9 mouse cellular contexts compared by ENCODE assay signal in the genomic region with DNA sequence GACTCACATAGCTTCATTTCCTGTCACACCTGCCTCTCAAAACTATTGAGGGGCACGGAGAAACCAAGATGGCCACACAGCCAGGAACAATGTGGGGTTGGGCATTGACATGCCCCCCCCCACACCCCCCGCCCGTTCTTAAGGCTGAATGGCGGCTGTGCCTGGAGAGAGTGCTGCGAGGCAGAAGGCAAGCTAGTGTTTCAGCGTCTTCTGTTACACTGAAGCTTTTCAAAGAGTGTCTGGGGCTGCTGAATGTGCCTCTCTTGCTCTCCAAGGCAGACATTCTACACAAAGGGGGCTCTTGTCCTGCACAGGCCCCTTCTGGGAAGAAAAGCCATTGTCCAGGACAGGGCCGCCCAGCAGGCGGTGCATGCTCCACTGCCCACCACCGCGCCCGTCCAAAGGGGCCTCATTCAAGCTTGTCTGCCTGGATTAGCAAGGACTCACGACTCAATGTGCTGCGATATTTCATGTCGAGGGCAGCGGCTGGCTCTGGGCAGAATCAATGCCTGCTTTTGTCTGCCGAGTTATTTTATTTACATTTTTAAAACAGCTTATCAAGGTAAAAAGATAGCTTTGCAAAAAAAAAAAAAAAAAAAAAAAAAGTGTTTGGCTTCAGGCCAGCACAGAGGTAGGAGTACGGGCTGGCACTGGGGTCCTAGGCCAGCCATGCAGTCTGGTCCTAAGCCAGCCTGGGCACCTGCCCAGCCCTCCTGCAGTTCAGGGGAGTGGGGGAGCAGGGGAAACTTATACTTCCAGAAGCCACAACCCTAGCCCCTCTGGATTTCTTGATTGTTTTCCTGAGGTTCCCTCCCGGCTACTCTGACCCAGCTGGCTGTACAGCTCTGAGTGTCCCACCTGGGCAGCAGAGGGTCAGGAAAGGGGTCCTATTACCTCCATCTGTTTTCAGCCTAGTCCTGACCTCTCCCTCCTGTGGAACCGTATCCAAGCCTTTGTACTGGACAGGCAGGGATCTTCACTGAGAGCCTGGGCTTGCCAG. TPM values are rescaled to one million over a fixed set of nuclear protein-coding genes. Genes with fewer than 3 reads are reported as not detected.
DNase-seq lines count a peak whose midpoint lies in the region; ATAC-seq and TF ChIP-seq lines count a peak whose summit lies in the region.
"Had no signal": no experiment of that assay in that cellular context is flagged by ENCODE, and none has a peak within 500 bp of the region (broad histone marks: within the 10 kb centered on the region; RNA-seq: fewer than 3 reads in every experiment).

No protein-coding gene starts in this region.

- H3K9me3 ChIP-seq in heart, embryonic 16.5 days (replicated peaks; ENCODE audit: control insufficient read depth, low read length), result no peaks in the 10 kb centered on the region
- H3K9me3 ChIP-seq in hindbrain, embryonic 10.5 days, result no peaks in the 10 kb centered on the region
- H3K9me3 ChIP-seq in liver, postnatal 0 days (ENCODE audit: low read length), result no peaks in the 10 kb centered on the region
- H3K9me3 ChIP-seq: G1E had no signal

- no peak for ATAC-seq in heart, embryonic 16.5 days (replicated peaks; ENCODE audit: extremely low read depth, insufficient read depth, low FRiP score)
- 0 out of 2 replicates have a peak, but pooled peaks have one; percentile 3 for ATAC-seq in liver, postnatal 0 days
- no peak for ATAC-seq in erythroid progenitor cell, adult 5-6 weeks (replicated peaks; ENCODE audit: low FRiP score, poor library complexity, severe bottlenecking)

- no peak for TF ChIP-seq EP300 in liver, postnatal 0 days (IDR thresholded peaks at IDR 0.05; ENCODE audit: low read depth)

- H3K36me3 ChIP-seq in heart, embryonic 16.5 days (ENCODE audit: control insufficient read depth, insufficient read depth), result no peaks in the 10 kb centered on the region
- no peaks in the 10 kb centered on the region for H3K36me3 ChIP-seq in hindbrain, embryonic 10.5 days
- no peaks in the 10 kb centered on the region for H3K36me3 ChIP-seq in liver, postnatal 0 days (replicated peaks; ENCODE audit: insufficient read depth, low read length)
- H3K36me3 ChIP-seq: G1E had no signal

- peak overlapping the region; percentile 1 for H3K9ac ChIP-seq in heart, embryonic 16.5 days (ENCODE audit: low read length)
- no peak overlapping the region for H3K9ac ChIP-seq in liver, postnatal 0 days (replicated peaks)

- H3K27me3 ChIP-seq in heart, embryonic 16.5 days (ENCODE audit: control insufficient read depth, insufficient read depth, low read length), result no peaks in the 10 kb centered on the region
- H3K27me3 ChIP-seq in hindbrain, embryonic 10.5 days (ENCODE audit: insufficient read depth, poor library complexity, severe bottlenecking), result peaks cover 19% of the 10 kb centered on the region
- H3K27me3 ChIP-seq in liver, postnatal 0 days (ENCODE audit: insufficient read depth, low read length), result no peaks in the 10 kb centered on the region

- H3K4me3 ChIP-seq in heart, embryonic 16.5 days (ENCODE audit: low read length), result no peak overlapping the region
- peak overlapping the region; percentile 20 for H3K4me3 ChIP-seq in hindbrain, embryonic 10.5 days
- H3K4me3 ChIP-seq in liver, postnatal 0 days (ENCODE audit: low read depth, low read length), result no peak overlapping the region

- no peak overlapping the region for H3K4me2 ChIP-seq in heart, embryonic 16.5 days (ENCODE audit: low read depth, low read length)
- H3K4me2 ChIP-seq in liver, postnatal 0 days (ENCODE audit: low read depth, low read length), result no peak overlapping the region

- no peak for TF ChIP-seq CTCF in liver, postnatal 0 days (IDR thresholded peaks at IDR 0.05; ENCODE audit: low read depth)

- peaks cover 23% of the 10 kb centered on the region for H3K4me1 ChIP-seq in heart, embryonic 16.5 days (ENCODE audit: control insufficient read depth, insufficient read depth, low read length)
- H3K4me1 ChIP-seq in hindbrain, embryonic 10.5 days (replicated peaks), result peaks cover 80% of the 10 kb centered on the region
- H3K4me1 ChIP-seq in liver, postnatal 0 days (ENCODE audit: insufficient read depth), result peaks cover 17% of the 10 kb centered on the region

- no peak for DNase-seq in heart, postnatal 4 days
- peak; percentile 90 for DNase-seq in embryo, embryonic 10 days (ENCODE audit: low spot score)
- DNase-seq in hindbrain, embryonic 10.5 days (ENCODE audit: low spot score), result peak; percentile 93
- no peak for DNase-seq in liver, postnatal 0 days
- DNase-seq in testis, postnatal 10 days (ENCODE audit: low spot score), result peak; percentile 65
- DNase-seq in MN1 (ENCODE audit: low spot score), result no peak

- 53% methylated on average over 19 of the region's 19 CpGs for WGBS in heart, embryonic 16.5 days
- 12% methylated on average over 19 of the region's 19 CpGs for WGBS in hindbrain, embryonic 10.5 days
- WGBS in liver, postnatal 0 days (ENCODE audit: insufficient replicate concordance), result 76% methylated on average over 19 of the region's 19 CpGs

- peak overlapping the region; percentile 47 for H3K27ac ChIP-seq in heart, embryonic 16.5 days (ENCODE audit: low read length)
- H3K27ac ChIP-seq in hindbrain, embryonic 10.5 days, result peak overlapping the region; percentile 95
- no peak overlapping the region for H3K27ac ChIP-seq in liver, postnatal 0 days (ENCODE audit: low read depth)

RNA-seq across cellular contexts. Expression of a gene that starts 31.4 kb away (rescaled TPM):
- polyA plus RNA-seq in heart, embryonic 16.5 days (2015; fragmentation: Nextera tagmentation; extraction: Ambion mirVana), result 0.19 TPM in 1 of 2 replicates, not detected in the other
- not detected for total RNA-seq in heart, postnatal 4 days (2021)
- 0.22 and 0.38 TPM in 2 replicates for polyA plus RNA-seq in hindbrain, embryonic 10.5 days (2016; fragmentation: Nextera tagmentation; extraction: Ambion mirVana)
- polyA plus RNA-seq in liver, postnatal 0 days (2015; fragmentation: Nextera tagmentation; extraction: Ambion mirVana), result 0.52 and 0.59 TPM in 2 replicates
- total RNA-seq in erythroid progenitor cell, adult 5-6 weeks (2015; ENCODE audit: low replicate concordance), result not detected in 2 replicates
- total RNA-seq in erythroid progenitor cell, adult 5-6 weeks (2017; ENCODE audit: low replicate concordance), result not detected in 2 replicates

RNA-seq across cellular contexts. Expression of a gene that starts 46.2 kb away (rescaled TPM):
- polyA plus RNA-seq in heart, embryonic 16.5 days (2015; fragmentation: Nextera tagmentation; extraction: Ambion mirVana), result 0.30 TPM in 1 of 2 replicates, not detected in the other
- not detected for total RNA-seq in heart, postnatal 4 days (2021)
- not detected in 2 replicates for polyA plus RNA-seq in hindbrain, embryonic 10.5 days (2016; fragmentation: Nextera tagmentation; extraction: Ambion mirVana)
- 23.8 and 25.9 TPM in 2 replicates for polyA plus RNA-seq in liver, postnatal 0 days (2015; fragmentation: Nextera tagmentation; extraction: Ambion mirVana)
- not detected in 2 replicates for total RNA-seq in erythroid progenitor cell, adult 5-6 weeks (2015; ENCODE audit: low replicate concordance)
- not detected in 2 replicates for total RNA-seq in erythroid progenitor cell, adult 5-6 weeks (2017; ENCODE audit: low replicate concordance)
- total RNA-seq: G1E had no signal
- polyA plus RNA-seq: G1E had no signal

RNA-seq across cellular contexts. Expression of a gene that starts 54.2 kb away (rescaled TPM):
- polyA plus RNA-seq in heart, embryonic 16.5 days (2015; fragmentation: Nextera tagmentation; extraction: Ambion mirVana), result 16.2 and 18.1 TPM in 2 replicates
- total RNA-seq in heart, postnatal 4 days (2021), result 10 to 100 TPM; 31.2 to 33.4 TPM
- 77.4 and 108 TPM in 2 replicates for polyA plus RNA-seq in hindbrain, embryonic 10.5 days (2016; fragmentation: Nextera tagmentation; extraction: Ambion mirVana)
- 1.3 and 1.7 TPM in 2 replicates for polyA plus RNA-seq in liver, postnatal 0 days (2015; fragmentation: Nextera tagmentation; extraction: Ambion mirVana)
- total RNA-seq in erythroid progenitor cell, adult 5-6 weeks (2015; ENCODE audit: low replicate concordance), result 0.42 TPM in 1 of 2 replicates, not detected in the other
- total RNA-seq in erythroid progenitor cell, adult 5-6 weeks (2017; ENCODE audit: low replicate concordance), result 0.64 and 3.0 TPM in 2 replicates
- polyA plus RNA-seq: G1E had no signal

Comparison
In these comparisons a context has a peak if more than half of its experiments do, and no peak if none do; other contexts are left out.
1. DNase-seq: peak in embryo, embryonic 10 days (single experiment), hindbrain, embryonic 10.5 days (single experiment) and testis, postnatal 10 days (single experiment); none in heart, postnatal 4 days (single experiment), liver, postnatal 0 days (single experiment) and MN1 (single experiment).
2. RNA of a gene that starts 46.2 kb away (polyA plus RNA-seq): 23.8 to 25.9 TPM in liver, postnatal 0 days; 0.30 TPM in heart, embryonic 16.5 days and not detected in hindbrain, embryonic 10.5 days; every median in the first group is over 10 times any median in the second.